Mouse (Mus musculus): ENCODE measurements around the gene Kcne2. TPM values are rescaled to one million over a fixed set of nuclear protein-coding genes. Genes with fewer than 3 reads are reported as not detected.

The Kcne2 gene
- total and polyA plus RNA-seq, 3 experiments: not detected

DNA sequence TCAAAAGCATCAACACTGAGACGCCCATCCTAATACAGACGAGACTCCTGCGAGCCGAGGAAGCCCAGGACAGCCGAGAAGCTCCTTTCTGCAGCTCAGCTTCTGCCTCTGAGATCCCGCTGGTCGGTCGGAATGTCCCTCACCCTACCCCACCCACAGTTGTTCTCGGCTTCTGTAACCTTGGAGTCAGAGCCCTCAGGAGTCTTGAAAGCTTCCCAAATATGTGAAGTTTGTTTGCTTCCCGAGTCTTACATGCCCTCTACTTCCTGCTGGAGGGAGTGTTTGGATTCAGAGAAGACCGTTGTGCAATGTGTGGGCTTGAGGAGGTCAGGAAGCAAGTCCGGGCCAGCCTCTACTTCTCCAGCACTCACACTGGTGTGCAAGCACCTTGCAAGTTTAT is 24.3 kb upstream of the Kcne2 start:
- in situ Hi-C loops (cut with MboI; ENCODE audit: low pct_ligation_motif_present, low pct_unique_long_range_greater_than_20kb, low sequenced_read_pairs) (no loop called here), dilution Hi-C loops (cut with MboI; ENCODE audit: extremely low pct_ligation_motif_present, extremely low pct_unique_long_range_greater_than_20kb, low sequenced_read_pairs) (no loop called here)
- Histone ChIP-seq H3K79me2 (replicated peaks; ENCODE audit: control insufficient read depth, extremely low read depth, insufficient read depth, poor library complexity, severe bottlenecking) (no peaks in the 10 kb centered on the region), H3K4me2 (ENCODE audit: insufficient read depth, low read depth, poor library complexity, severe bottlenecking) (no peak overlapping the region), H3K9ac (ENCODE audit: insufficient read depth, low read depth) (no peak overlapping the region), H3K4me3 (replicated peaks in 1 of 3; ENCODE audit: low read depth in 2 of 3, low read length in 2 of 3, poor library complexity in 1 of 3) (no peak overlapping the region), H3K27ac (ENCODE audit: insufficient read depth, low read depth) (no peak overlapping the region), H3K36me3 (replicated peaks in 1 of 2; ENCODE audit: control insufficient read depth in 1 of 2, insufficient read depth in 1 of 2, low read length in 1 of 2) (no peaks in the 10 kb centered on the region), H3K27me3 (replicated peaks) (peaks cover 80% of the 10 kb centered on the region), H3K4me1 (ENCODE audit: control insufficient read depth in 1 of 2, insufficient read depth in 2 of 2) (no peaks in the 10 kb centered on the region), H3K9me3 (replicated peaks; ENCODE audit: low read length) (no peaks in the 10 kb centered on the region)
- no peak for TF ChIP-seq PAX5 (IDR thresholded peaks at IDR 0.05; ENCODE audit: low read length)
- no peak for TF ChIP-seq CHD2 (IDR thresholded peaks at IDR 0.05; ENCODE audit: low read length)
- TF ChIP-seq TBP (conservative IDR thresholded peaks at IDR 0.05; ENCODE audit: low read depth, low read length): no peak
- no peak for TF ChIP-seq ELF1 (IDR thresholded peaks at IDR 0.05; ENCODE audit: low read depth, low read length)
- no peak for TF ChIP-seq HCFC1 (IDR thresholded peaks at IDR 0.05; ENCODE audit: low read depth, low read length)
- TF ChIP-seq ZMIZ1 (IDR thresholded peaks at IDR 0.05; ENCODE audit: low read depth, low read length): no peak
- no peak for TF ChIP-seq JUN (IDR thresholded peaks at IDR 0.05; ENCODE audit: insufficient read depth, low read depth, low read length)
- TF ChIP-seq CTCF (conservative IDR thresholded peaks at IDR 0.05 in 1 of 2, IDR thresholded peaks at IDR 0.05 in 1 of 2; ENCODE audit: low read depth in 2 of 2, low read length in 2 of 2): no peak
- no peak for TF ChIP-seq USF1 (IDR thresholded peaks at IDR 0.05; ENCODE audit: low read depth, low read length)
- TF ChIP-seq POLR2AphosphoS2 (IDR thresholded peaks at IDR 0.05; ENCODE audit: low read depth, low read length): no peak
- TF ChIP-seq NELFE (IDR thresholded peaks at IDR 0.05; ENCODE audit: low read depth, low read length): no peak
- no peak for DNase-seq (ENCODE audit: extremely low read depth)

- no peaks in the 10 kb centered on the region for H3K4me1 ChIP-seq (ENCODE audit: control insufficient read depth in 1 of 2, insufficient read depth in 2 of 2)
- in situ Hi-C loops (cut with MboI; ENCODE audit: low pct_ligation_motif_present, low pct_unique_long_range_greater_than_20kb, low sequenced_read_pairs) (no loop called here), dilution Hi-C loops (cut with MboI; ENCODE audit: extremely low pct_ligation_motif_present, extremely low pct_unique_long_range_greater_than_20kb, low sequenced_read_pairs) (no loop called here)
- no peak for DNase-seq (ENCODE audit: extremely low read depth)
- no peak overlapping the region for H3K27ac ChIP-seq (ENCODE audit: insufficient read depth, low read depth)
- H3K9ac ChIP-seq (ENCODE audit: insufficient read depth, low read depth): no peak overlapping the region
- no peaks in the 10 kb centered on the region for H3K79me2 ChIP-seq (replicated peaks; ENCODE audit: control insufficient read depth, extremely low read depth, insufficient read depth, poor library complexity, severe bottlenecking)
- H3K4me3 ChIP-seq (replicated peaks in 1 of 3; ENCODE audit: low read depth in 2 of 3, low read length in 2 of 3, poor library complexity in 1 of 3): no peak overlapping the region
- H3K36me3 ChIP-seq (replicated peaks in 1 of 2; ENCODE audit: control insufficient read depth in 1 of 2, insufficient read depth in 1 of 2, low read length in 1 of 2): no peaks in the 10 kb centered on the region
- no peaks in the 10 kb centered on the region for H3K9me3 ChIP-seq (replicated peaks; ENCODE audit: low read length)
- peaks cover 64% of the 10 kb centered on the region for H3K27me3 ChIP-seq (replicated peaks)
- TF ChIP-seq HCFC1 (IDR thresholded peaks at IDR 0.05; ENCODE audit: low read depth, low read length): no peak
- no peak for TF ChIP-seq KAT2A (IDR thresholded peaks at IDR 0.05; ENCODE audit: insufficient replicate concordance, low read length)
- TF ChIP-seq SMC3 (IDR thresholded peaks at IDR 0.05; ENCODE audit: low read depth, low read length): no peak
- no peak for TF ChIP-seq PAX5 (IDR thresholded peaks at IDR 0.05; ENCODE audit: low read length)
- TF ChIP-seq MEF2A (IDR thresholded peaks at IDR 0.05; ENCODE audit: borderline replicate concordance, low read depth, low read length): no peak
- TF ChIP-seq BHLHE40 (IDR thresholded peaks at IDR 0.05; ENCODE audit: low read depth, low read length): no peak
- no peak for TF ChIP-seq MAFK (IDR thresholded peaks at IDR 0.05; ENCODE audit: insufficient replicate concordance, low read length)
- TF ChIP-seq UBTF (IDR thresholded peaks at IDR 0.05; ENCODE audit: low read depth, low read length): no peak
- no peak for TF ChIP-seq RCOR1 (conservative IDR thresholded peaks at IDR 0.05; ENCODE audit: low read depth, low read length)
- no peak overlapping the region for H3K4me2 ChIP-seq (ENCODE audit: insufficient read depth, low read depth, poor library complexity, severe bottlenecking)
Observed at GRCm38 (mm10) chr16:92274516-92274915, 17.7 kb upstream of the Kcne2 start.
